ENCODE assay signal across 15 mouse cellular contexts in genomic region chr2:120098781-120099202, GRCm38 (mm10). TPM values are rescaled to one million over a fixed set of nuclear protein-coding genes. Genes with fewer than 3 reads are reported as not detected.
A peak's percentile ranks its signal among the peaks of the same experiment; 100 is the strongest.
DNase-seq lines count a peak whose midpoint lies in the region; ATAC-seq lines count a peak whose summit lies in the region.
"Had no signal": no experiment of that assay in that cellular context is flagged by ENCODE, and none has a peak within 500 bp of the region (broad histone marks: within the 10 kb centered on the region; RNA-seq: fewer than 3 reads in every experiment).

No protein-coding gene starts in this region.

- H3K4me3 ChIP-seq in intestine, embryonic 15.5 days (replicated peaks): no peak overlapping the region
- H3K4me3 ChIP-seq in hindbrain, embryonic 11.5 days (ENCODE audit: low read depth, low read length): no peak overlapping the region
- H3K4me3 ChIP-seq: hindbrain, embryonic 13.5 days had no signal

- no peaks in the 10 kb centered on the region for H3K36me3 ChIP-seq in intestine, embryonic 15.5 days
- no peaks in the 10 kb centered on the region for H3K36me3 ChIP-seq in hindbrain, embryonic 11.5 days (ENCODE audit: control insufficient read depth, insufficient read depth, low read length)
- H3K36me3 ChIP-seq: hindbrain, embryonic 13.5 days had no signal

- H3K9me3 ChIP-seq in intestine, embryonic 15.5 days: no peaks in the 10 kb centered on the region
- no peaks in the 10 kb centered on the region for H3K9me3 ChIP-seq in hindbrain, embryonic 11.5 days (ENCODE audit: control insufficient read depth, low read length)
- H3K9me3 ChIP-seq: hindbrain, embryonic 13.5 days had no signal

- DNase-seq in gastrocnemius, adult 18-20 months (ENCODE audit: low spot score): peak; percentile 27
- DNase-seq in gastrocnemius, adult 8-10 months (ENCODE audit: low spot score in 2 of 2): no peak
- DNase-seq in retina, adult 2 months (ENCODE audit: low read depth, low spot score): peak; percentile 64
- DNase-seq in retina, embryonic 14.5 days (ENCODE audit: low spot score): no peak
- DNase-seq in testis, postnatal 10 days (ENCODE audit: low spot score): no peak
- DNase-seq in neural tube, embryonic 10.5 days (ENCODE audit: extremely low spot score, low spot score): no peak
- DNase-seq in hindbrain, embryonic 11.5 days (ENCODE audit: low spot score): no peak
- DNase-seq: adrenal gland, postnatal 14 days; B cell, adult 2 months; cerebellum, adult 18-20 months; kidney, postnatal 25 days; spleen, adult 18-20 months; thymus, postnatal 4 days had no signal

- H3K27ac ChIP-seq in intestine, embryonic 15.5 days: peak overlapping the region; percentile 9; the same call in 1 of the 2 replicates
- H3K27ac ChIP-seq in hindbrain, embryonic 11.5 days (ENCODE audit: low read depth, low read length): no peak overlapping the region
- H3K27ac ChIP-seq: hindbrain, embryonic 13.5 days had no signal

- H3K9ac ChIP-seq in intestine, embryonic 15.5 days: no peak overlapping the region
- no peak overlapping the region for H3K9ac ChIP-seq in hindbrain, embryonic 11.5 days (ENCODE audit: low read depth, low read length)
- H3K9ac ChIP-seq: hindbrain, embryonic 13.5 days had no signal

- ATAC-seq in intestine, embryonic 15.5 days: peak; percentile 39
- ATAC-seq in hindbrain, embryonic 11.5 days (ENCODE audit: low FRiP score): no peak

- WGBS in intestine, embryonic 15.5 days: 38% methylated on average over 8 of the region's 8 CpGs
- whole genome bisulfite sequencing in hindbrain, embryonic 11.5 days: 82% methylated on average over 8 of the region's 8 CpGs

- no peak overlapping the region for H3K4me2 ChIP-seq in intestine, embryonic 15.5 days (replicated peaks)
- H3K4me2 ChIP-seq in hindbrain, embryonic 11.5 days (replicated peaks; ENCODE audit: low read depth, low read length): no peak overlapping the region
- H3K4me2 ChIP-seq: hindbrain, embryonic 13.5 days had no signal

- H3K4me1 ChIP-seq in intestine, embryonic 15.5 days (replicated peaks): peaks cover 10% of the 10 kb centered on the region
- H3K4me1 ChIP-seq in hindbrain, embryonic 11.5 days (replicated peaks; ENCODE audit: control insufficient read depth, insufficient read depth, low read length): no peaks in the 10 kb centered on the region
- H3K4me1 ChIP-seq: hindbrain, embryonic 13.5 days had no signal

- H3K27me3 ChIP-seq in intestine, embryonic 15.5 days (replicated peaks): no peaks in the 10 kb centered on the region
- no peaks in the 10 kb centered on the region for H3K27me3 ChIP-seq in hindbrain, embryonic 11.5 days (ENCODE audit: control insufficient read depth, insufficient read depth, low read length)
- H3K27me3 ChIP-seq: hindbrain, embryonic 13.5 days had no signal

RNA-seq across cellular contexts. Expression of gene Ehd4, which starts 55.6 kb away (rescaled TPM):
- total RNA-seq in gastrocnemius, adult 18-20 months (2021): 10 to 100 TPM; 27.1 to 31.2 TPM
- total RNA-seq in gastrocnemius, adult 8-10 months (2022): 10 to 100 TPM; 19.2 to 29.3 (median 25.5) TPM
- polyA plus RNA-seq in intestine, embryonic 15.5 days (2015; fragmentation: Nextera tagmentation; extraction: Ambion mirVana): 50.0 and 50.1 TPM in 2 replicates
- polyA plus RNA-seq in hindbrain, embryonic 11.5 days (2014; fragmentation: Nextera tagmentation; extraction: Ambion mirVana): 13.6 and 18.3 TPM in 2 replicates

Comparison
In these comparisons a context has a peak if more than half of its experiments do, and no peak if none do; other contexts are left out.
1. DNase-seq: peak in gastrocnemius, adult 18-20 months (single experiment) and retina, adult 2 months (single experiment); none in gastrocnemius, adult 8-10 months (0 of 2), retina, embryonic 14.5 days (single experiment), testis, postnatal 10 days (single experiment), neural tube, embryonic 10.5 days (single experiment) and hindbrain, embryonic 11.5 days (single experiment).